Mouse (Mus musculus) limb, embryonic 15.5 days (tissue): ENCODE results near the gene Chid1. TPM values are rescaled to one million over a fixed set of nuclear protein-coding genes. Genes with fewer than 3 reads are reported as not detected.
A peak's percentile ranks its signal among the peaks of the same experiment; 100 is the strongest.

Source experiments
- ATAC-seq: fragments of 200-750 bp; cut with Nextera tagmentation; 2 replicates; pipeline ENCODE4 v1.8.0; 2017; ENCODE audit warnings: low read depth, moderate TSS enrichment; ENCODE audit not compliant: insufficient number of reproducible peaks, low FRiP score, low TSS enrichment
- H3K27ac ChIP-seq: fragments of 300-500 bp; sonication (generic); 2 replicates; pipeline ENCODE4 v1.5.1; 2015; ENCODE audit warnings: moderate library complexity, mild to moderate bottlenecking, inconsistent platforms
- H3K27me3 ChIP-seq: fragments of 300-500 bp; sonication (generic); 2 replicates; pipeline ENCODE4 v1.6.1; 2015; ENCODE audit warnings: inconsistent platforms
- H3K36me3 ChIP-seq: fragments of 300-500 bp; sonication (generic); 2 replicates; pipeline ENCODE4 v1.6.1; 2015; ENCODE audit warnings: inconsistent platforms
- H3K4me1 ChIP-seq: fragments of 300-500 bp; sonication (generic); 2 replicates; pipeline ENCODE4 v1.6.1; 2015; ENCODE audit warnings: inconsistent platforms
- H3K4me2 ChIP-seq: fragments of 300-500 bp; sonication (generic); 2 replicates; pipeline ENCODE4 v1.6.1; 2015; ENCODE audit warnings: mild to moderate bottlenecking, inconsistent platforms
- H3K4me3 ChIP-seq: fragments of 300-500 bp; sonication (generic); 2 replicates; pipeline ENCODE4 v1.5.1; 2015; ENCODE audit warnings: mild to moderate bottlenecking, inconsistent platforms
- H3K9ac ChIP-seq: fragments of 300-500 bp; sonication (generic); 2 replicates; pipeline ENCODE4 v1.6.1; 2015; ENCODE audit warnings: inconsistent platforms
- H3K9me3 ChIP-seq: fragments of 300-500 bp; sonication (generic); 2 replicates; pipeline ENCODE4 v1.6.1; 2016; ENCODE audit warnings: inconsistent platforms
- WGBS: fragments of 180-500 bp; shearing (Covaris S2); methylation state at CpG from one replicate; pipeline ENCODE4 v1.1.7; 2015; 5-methylcytosine and 5-hydroxymethylcytosine counted together
- polyA plus RNA-seq: library from polyadenylated mRNA; unstranded; fragments of >200 nt; fragmentation: Nextera tagmentation; extraction: Ambion mirVana; gene quantifications from 2 replicates; pipeline ENCODE4 v1.2.1, GENCODE M21; 2015

The Chid1 gene
- 44.0 and 49.7 TPM in 2 replicates for polyA plus RNA-seq

- peak within 1 kb of the TSS; percentile 79 for H3K4me2 ChIP-seq
- H3K4me3 ChIP-seq = peak within 1 kb of the TSS; percentile 79
- peak within 1 kb of the TSS; percentile 68 for H3K9ac ChIP-seq
- peak; percentile 94 for ATAC-seq
- no peaks in the 10 kb centered on the region for H3K9me3 ChIP-seq
- no peaks in the 10 kb centered on the region for H3K27me3 ChIP-seq
- H3K27ac ChIP-seq = peak within 1 kb of the TSS; percentile 89
- H3K4me1 ChIP-seq = peaks cover 33% of the 10 kb centered on the region
- H3K36me3 ChIP-seq = no peaks in the 10 kb centered on the region
- WGBS = 1% methylated on average over 46 of the region's 46 CpGs
Observed at GRCm38 (mm10) chr7:141539556-141540311, at the start of gene Chid1. Gene Chid1, minus strand, starts transcription at chr7:141539857.

GRCm38 (mm10) chr7:141588890-141589289 is 49.2 kb upstream of the Chid1 start:
- H3K9ac ChIP-seq = no peak overlapping the region
- H3K4me2 ChIP-seq = no peak overlapping the region

GRCm38 (mm10) chr7:141585881-141586280 is 46.2 kb upstream of the Chid1 start:
- Histone ChIP-seq H3K9me3 (no peaks in the 10 kb centered on the region), H3K4me3 (no peak overlapping the region), H3K4me1 (no peaks in the 10 kb centered on the region; the same call in 1 of the 2 replicates), H3K9ac (no peak overlapping the region), H3K27ac (no peak overlapping the region), H3K4me2 (no peak overlapping the region), H3K27me3 (no peaks in the 10 kb centered on the region), H3K36me3 (peaks cover 20% of the 10 kb centered on the region)
- no peak for ATAC-seq
- WGBS = 80% methylated on average over 1 of the region's 1 CpGs

More at GRCm38 (mm10) chr7:141588890-141589289, 49.2 kb upstream of the Chid1 start:
- H3K36me3 ChIP-seq = peaks cover 33% of the 10 kb centered on the region
- 84% methylated on average over 6 of the region's 6 CpGs for WGBS
- no peaks in the 10 kb centered on the region for H3K27me3 ChIP-seq
- no peak overlapping the region for H3K4me3 ChIP-seq
- ATAC-seq = no peak
- H3K9me3 ChIP-seq = no peaks in the 10 kb centered on the region
- H3K4me1 ChIP-seq = no peaks in the 10 kb centered on the region
- H3K27ac ChIP-seq = no peak overlapping the region

GRCm38 (mm10) chr7:141585288-141585687 is 45.6 kb upstream of the Chid1 start:
- H3K36me3 ChIP-seq = peaks cover 14% of the 10 kb centered on the region
- H3K27ac ChIP-seq = no peak overlapping the region
- H3K27me3 ChIP-seq = no peaks in the 10 kb centered on the region
- no peak overlapping the region for H3K4me3 ChIP-seq
- 75% methylated on average over 4 of the region's 4 CpGs for WGBS
- no peak overlapping the region for H3K9ac ChIP-seq
- H3K4me1 ChIP-seq = no peaks in the 10 kb centered on the region; the same call in 1 of the 2 replicates
- H3K4me2 ChIP-seq = no peak overlapping the region
- H3K9me3 ChIP-seq = no peaks in the 10 kb centered on the region
- ATAC-seq = no peak

- no peak for ATAC-seq
- Histone ChIP-seq H3K9ac (no peak overlapping the region), H3K4me3 (no peak overlapping the region), H3K27ac (no peak overlapping the region), H3K27me3 (no peaks in the 10 kb centered on the region), H3K4me1 (no peaks in the 10 kb centered on the region; the same call in 1 of the 2 replicates), H3K36me3 (peaks cover 6% of the 10 kb centered on the region), H3K4me2 (no peak overlapping the region), H3K9me3 (no peaks in the 10 kb centered on the region)
- 88% methylated on average over 5 of the region's 5 CpGs for WGBS
Observed at GRCm38 (mm10) chr7:141584048-141584841, 44.6 kb upstream of the Chid1 start.

- H3K4me1 ChIP-seq = peaks cover 3% of the 10 kb centered on the region
- WGBS = 71% methylated on average over 7 of the region's 7 CpGs
- no peak overlapping the region for H3K9ac ChIP-seq
- no peaks in the 10 kb centered on the region for H3K27me3 ChIP-seq
- no peak for ATAC-seq
- H3K9me3 ChIP-seq = no peaks in the 10 kb centered on the region
- no peak overlapping the region for H3K4me3 ChIP-seq
- no peak overlapping the region for H3K27ac ChIP-seq
- 0 out of 2 replicates have a peak, but pooled peaks cover 3% of the 10 kb centered on the region for H3K36me3 ChIP-seq
- H3K4me2 ChIP-seq = no peak overlapping the region
Observed at GRCm38 (mm10) chr7:141581323-141581722, 41.7 kb upstream of the Chid1 start.

GRCm38 (mm10) chr7:141578943-141579342 is 39.3 kb upstream of the Chid1 start:
- H3K4me1 ChIP-seq = peaks cover 3% of the 10 kb centered on the region
- no peak for ATAC-seq

GRCm38 (mm10) chr7:141578511-141578910 is 38.9 kb upstream of the Chid1 start:
- H3K4me3 ChIP-seq = no peak overlapping the region
- H3K4me2 ChIP-seq = no peak overlapping the region
- H3K27me3 ChIP-seq = no peaks in the 10 kb centered on the region
- peaks cover 3% of the 10 kb centered on the region for H3K4me1 ChIP-seq
- ATAC-seq = no peak
- H3K36me3 ChIP-seq = 0 out of 2 replicates have a peak, but pooled peaks cover 3% of the 10 kb centered on the region
- whole genome bisulfite sequencing = 97% methylated on average over 1 of the region's 1 CpGs
- H3K9me3 ChIP-seq = no peaks in the 10 kb centered on the region
- no peak overlapping the region for H3K27ac ChIP-seq
- no peak overlapping the region for H3K9ac ChIP-seq

More at GRCm38 (mm10) chr7:141578943-141579342, 39.3 kb upstream of the Chid1 start:
- 96% methylated on average over 2 of the region's 2 CpGs for WGBS
- Histone ChIP-seq H3K4me3 (no peak overlapping the region), H3K4me2 (no peak overlapping the region), H3K9ac (no peak overlapping the region), H3K27ac (no peak overlapping the region), H3K9me3 (no peaks in the 10 kb centered on the region), H3K27me3 (no peaks in the 10 kb centered on the region), H3K36me3 (0 out of 2 replicates have a peak, but pooled peaks cover 3% of the 10 kb centered on the region)

GRCm38 (mm10) chr7:141577801-141578200 is 38.1 kb upstream of the Chid1 start:
- H3K4me2 ChIP-seq = no peak overlapping the region
- H3K27ac ChIP-seq = no peak overlapping the region
- WGBS = 73% methylated on average over 3 of the region's 3 CpGs
- H3K4me3 ChIP-seq = no peak overlapping the region
- no peaks in the 10 kb centered on the region for H3K9me3 ChIP-seq
- no peaks in the 10 kb centered on the region for H3K27me3 ChIP-seq
- H3K36me3 ChIP-seq = 0 out of 2 replicates have a peak, but pooled peaks cover 3% of the 10 kb centered on the region
- ATAC-seq = no peak
- no peak overlapping the region for H3K9ac ChIP-seq
- peaks cover 3% of the 10 kb centered on the region for H3K4me1 ChIP-seq

- WGBS = 80% methylated on average over 3 of the region's 3 CpGs
- Histone ChIP-seq H3K9ac (no peak overlapping the region), H3K36me3 (0 out of 2 replicates have a peak, but pooled peaks cover 3% of the 10 kb centered on the region), H3K4me3 (no peak overlapping the region), H3K27ac (no peak overlapping the region), H3K4me1 (peaks cover 3% of the 10 kb centered on the region), H3K9me3 (no peaks in the 10 kb centered on the region), H3K27me3 (no peaks in the 10 kb centered on the region), H3K4me2 (no peak overlapping the region)
- no peak for ATAC-seq
Observed at GRCm38 (mm10) chr7:141575481-141575880, 35.8 kb upstream of the Chid1 start.

- 63% methylated on average over 3 of the region's 3 CpGs for WGBS
- H3K4me2 ChIP-seq = no peak overlapping the region
- peaks cover 5% of the 10 kb centered on the region for H3K4me1 ChIP-seq
- no peaks in the 10 kb centered on the region for H3K9me3 ChIP-seq
- H3K36me3 ChIP-seq = 0 out of 2 replicates have a peak, but pooled peaks cover 3% of the 10 kb centered on the region
- no peak overlapping the region for H3K27ac ChIP-seq
- no peak overlapping the region for H3K4me3 ChIP-seq
- no peak overlapping the region for H3K9ac ChIP-seq
- H3K27me3 ChIP-seq = no peaks in the 10 kb centered on the region
- ATAC-seq = no peak
Observed at GRCm38 (mm10) chr7:141574041-141574440, 34.4 kb upstream of the Chid1 start.
